Mouse (Mus musculus) liver, embryonic 14.5 days (tissue): ENCODE results near the gene Atp8a2.

Experiments used
- CTCF ChIP-seq: IDR thresholded peaks from 2 replicates; pipeline ENCODE4 v1.5.1; 2016; ENCODE audit warnings: antibody characterized with exemption, low read depth, control low read depth
- EP300 ChIP-seq: IDR thresholded peaks from 2 replicates; pipeline ENCODE4 v1.6.1; 2016; ENCODE audit warnings: antibody characterized with exemption, low read depth

DNA sequence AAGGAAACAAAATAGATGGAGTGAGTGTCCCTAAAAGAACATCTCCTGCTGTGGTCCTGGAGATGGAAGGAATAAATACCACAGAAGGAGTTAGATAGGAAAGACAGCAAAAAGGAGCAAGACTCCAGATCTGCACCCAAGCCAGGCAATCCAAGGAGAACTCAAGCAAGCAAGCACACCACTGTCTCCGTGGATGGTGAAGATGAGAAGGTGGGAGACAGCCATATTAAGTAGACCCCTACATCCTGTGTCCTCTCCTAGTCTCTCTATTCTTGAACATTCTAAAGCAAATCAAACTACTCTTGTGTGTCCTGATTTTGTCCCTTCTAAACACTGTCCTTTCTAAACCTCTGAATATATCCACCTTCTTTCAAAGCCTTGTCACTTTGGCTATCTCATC is 552.8 kb downstream of the Atp8a2 start:
- no peak for TF ChIP-seq CTCF
- TF ChIP-seq EP300, result no peak
